Mouse (Mus musculus) liver, postnatal 0 days (tissue): ENCODE results near the gene Slfn9.

Experiments
- CTCF ChIP-seq: sonication (generic); IDR thresholded peaks from 2 replicates; pipeline ENCODE4 v1.5.1; 2016; ENCODE audit warnings: antibody characterized with exemption, low read depth
- EP300 ChIP-seq: IDR thresholded peaks from 2 replicates; pipeline ENCODE4 v1.6.1; 2016; ENCODE audit warnings: antibody characterized with exemption, low read depth, mild to moderate bottlenecking

DNA sequence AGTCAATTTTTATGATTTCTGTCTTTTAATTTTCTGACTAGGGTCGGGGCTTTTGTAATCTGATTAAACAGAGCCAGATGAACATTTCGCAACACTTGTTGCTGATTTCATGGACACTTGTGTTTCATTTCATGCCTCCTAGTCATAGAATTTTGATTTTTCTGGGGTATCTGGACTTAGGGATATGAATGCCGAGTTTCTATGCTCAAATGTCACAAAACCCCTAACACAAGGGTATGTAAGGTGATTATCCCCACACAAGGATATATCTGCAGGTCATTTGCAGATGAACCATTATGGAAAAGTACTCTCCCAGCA, 62.0 kb downstream of the Slfn9 start:
- TF ChIP-seq CTCF: no peak
- TF ChIP-seq EP300: no peak
